Mouse (Mus musculus) kidney, adult 2 months (tissue): ENCODE results near the gene Sp7.

Experiments used
- CTCF ChIP-seq: fragments of 200-500 bp; conservative IDR thresholded peaks from 2 replicates; pipeline ENCODE4 v1.5.1; 2011; ENCODE audit warnings: low read depth, mild to moderate bottlenecking, control low read depth, low read length, moderate library complexity, mixed read lengths; ENCODE audit not compliant: insufficient read depth, insufficient read length
- POLR2A ChIP-seq: fragments of 200-500 bp; IDR thresholded peaks from one replicate; pipeline ENCODE4 v1.6.1; 2011; ENCODE audit warnings: low read depth, low read length, control low read depth

DNA sequence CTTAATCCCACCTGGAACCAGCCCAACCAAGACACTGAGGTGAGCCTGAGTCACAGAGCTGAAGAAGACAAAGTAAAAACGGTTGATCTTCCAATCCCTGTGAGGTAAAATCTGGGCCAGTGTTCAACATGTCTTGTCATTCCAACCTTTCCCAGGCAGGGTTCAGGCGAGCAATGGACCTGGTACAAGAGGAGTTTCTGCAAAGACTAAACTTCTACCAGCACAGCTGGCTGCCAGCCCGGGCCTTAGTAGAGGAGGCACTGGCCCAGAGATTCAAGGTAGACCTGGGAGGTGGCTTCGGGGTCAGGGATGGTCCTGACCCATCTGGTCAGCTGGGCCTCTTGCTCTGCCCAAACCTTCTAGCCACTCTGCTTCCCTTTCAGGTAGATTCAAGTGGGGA, 30.0 kb downstream of the Sp7 start:
- no peak for TF ChIP-seq CTCF
- no peak for TF ChIP-seq POLR2A
